Mouse (Mus musculus) kidney, adult 2 months (tissue): Measurements from ENCODE around the gene Rai14.

Experiments
- CTCF ChIP-seq: fragments of 200-500 bp; conservative IDR thresholded peaks from 2 replicates; pipeline ENCODE4 v1.5.1; 2011; ENCODE audit warnings: low read depth, mild to moderate bottlenecking, control low read depth, low read length, moderate library complexity, mixed read lengths; ENCODE audit not compliant: insufficient read depth, insufficient read length
- POLR2A ChIP-seq: fragments of 200-500 bp; IDR thresholded peaks from one replicate; pipeline ENCODE4 v1.6.1; 2011; ENCODE audit warnings: low read depth, low read length, control low read depth

GRCm38 (mm10) chr15:10564201-10564600 lies 150.2 kb downstream of the Rai14 start:
- TF ChIP-seq CTCF (no peak), POLR2A (no peak)
